Mouse (Mus musculus) heart, postnatal 10 days (tissue): ENCODE data around the gene Lrrc20. TPM values are rescaled to one million over a fixed set of nuclear protein-coding genes. Genes with fewer than 3 reads are reported as not detected.

ENCODE experiments used
- DNase-seq, 2 experiments: peaks; one replicate each; pipeline ENCODE4 v3.0.0; 2021
- intact Hi-C: fragments of 180-260 bp; cut with DNase I; formaldehyde crosslinking; loops from one replicate; pipeline ENCODE4 v1.15.1; 2025
- total RNA-seq, 2 experiments: library from RNA; stranded (reverse); gene quantifications; 2 replicates each; pipeline ENCODE4 v1.2.3; 2021

Lrrc20 gene
- total RNA-seq, 2 experiments from 2014 or later = 19.1 to 22.9 TPM

DNA sequence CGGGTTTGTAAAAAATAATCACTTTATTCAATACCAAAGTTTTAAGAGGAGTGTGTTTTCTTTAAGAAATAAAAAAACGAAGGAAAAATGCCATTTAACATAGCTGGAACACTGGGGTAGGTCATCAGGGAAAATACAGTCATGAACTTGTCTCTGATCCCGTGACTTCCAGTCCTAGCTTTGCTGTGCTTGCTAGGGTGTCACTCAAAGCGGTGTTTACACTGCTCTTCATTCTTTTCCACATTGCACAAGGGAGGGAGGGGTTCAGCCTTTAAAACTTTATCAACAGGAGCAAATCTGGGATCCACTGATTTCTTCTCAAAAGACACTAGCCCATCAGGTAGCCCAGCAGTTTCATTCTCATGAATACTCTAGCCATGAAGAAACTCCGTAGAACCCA is 34.3 kb downstream of the Lrrc20 start:
- no peak for DNase-seq
- intact Hi-C loops = no loop called here

DNA sequence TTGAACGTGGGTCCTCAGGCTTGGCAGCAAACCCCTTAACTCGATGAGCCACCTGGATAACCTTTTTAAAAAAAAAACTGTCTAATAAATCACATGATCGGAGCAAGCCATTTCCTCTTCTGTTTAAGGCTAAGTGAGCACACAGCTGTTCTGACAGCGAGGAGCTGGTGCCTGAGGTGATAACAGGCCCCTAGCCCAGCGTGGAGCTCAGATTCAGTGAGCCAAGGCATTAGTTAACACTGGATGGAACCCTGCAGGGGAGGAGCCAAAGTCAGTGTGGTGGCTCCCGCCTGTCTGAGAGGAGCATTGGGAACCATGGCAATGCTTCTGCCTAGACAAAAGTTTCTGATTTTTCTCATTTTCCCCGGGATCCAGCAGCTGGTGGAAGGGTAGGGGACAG is 35.2 kb downstream of the Lrrc20 start:
- peak in 1 of 2 experiments; percentile 30 for DNase-seq
- intact Hi-C loops = no loop called here

DNA sequence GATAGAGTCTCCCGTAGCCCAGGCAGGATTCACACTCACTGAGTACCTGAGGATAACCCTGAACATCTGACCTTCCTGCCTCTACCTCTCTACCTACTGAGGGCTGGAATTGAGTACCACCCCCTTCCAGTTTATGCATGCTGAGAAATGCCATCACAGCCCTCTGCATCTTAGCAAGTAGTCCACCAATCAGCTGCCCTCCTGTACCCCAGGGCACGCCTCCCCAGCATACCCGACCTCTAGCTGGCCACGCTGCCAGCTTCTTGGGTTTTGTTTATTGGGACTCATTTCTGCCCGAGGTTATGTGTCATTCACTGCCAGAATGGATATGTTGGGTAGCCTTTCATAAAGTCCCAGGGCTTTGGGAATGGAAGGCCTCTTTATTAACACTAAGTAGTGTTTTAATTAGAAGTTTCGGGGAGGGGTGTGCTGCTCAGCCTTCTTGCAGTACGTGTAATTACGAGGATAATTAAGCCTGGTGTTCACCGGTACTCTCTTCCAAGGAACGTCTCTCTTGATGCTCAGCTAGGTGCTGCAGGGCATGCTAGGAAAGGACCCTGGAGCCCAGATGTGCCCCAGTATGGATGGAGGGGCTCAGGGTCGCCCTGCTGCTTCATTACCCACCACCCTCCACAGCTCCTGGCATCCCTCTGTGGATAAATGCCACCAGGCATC is 36.8 kb downstream of the Lrrc20 start:
- no peak for DNase-seq
- intact Hi-C loops = no loop called here

- no peak for DNase-seq
Measured at GRCm38 (mm10) chr10:61516866-61517265, 41.3 kb downstream of the Lrrc20 start.

GRCm38 (mm10) chr10:61517296-61518071 is 41.9 kb downstream of the Lrrc20 start:
- DNase-seq = peak; percentile 34 to 44
- intact Hi-C loops = no loop called here

More at GRCm38 (mm10) chr10:61516866-61517265, 41.3 kb downstream of the Lrrc20 start:
- intact Hi-C loops = no loop called here

GRCm38 (mm10) chr10:61518320-61518719 is 42.7 kb downstream of the Lrrc20 start:
- intact Hi-C loops = no loop called here

DNA sequence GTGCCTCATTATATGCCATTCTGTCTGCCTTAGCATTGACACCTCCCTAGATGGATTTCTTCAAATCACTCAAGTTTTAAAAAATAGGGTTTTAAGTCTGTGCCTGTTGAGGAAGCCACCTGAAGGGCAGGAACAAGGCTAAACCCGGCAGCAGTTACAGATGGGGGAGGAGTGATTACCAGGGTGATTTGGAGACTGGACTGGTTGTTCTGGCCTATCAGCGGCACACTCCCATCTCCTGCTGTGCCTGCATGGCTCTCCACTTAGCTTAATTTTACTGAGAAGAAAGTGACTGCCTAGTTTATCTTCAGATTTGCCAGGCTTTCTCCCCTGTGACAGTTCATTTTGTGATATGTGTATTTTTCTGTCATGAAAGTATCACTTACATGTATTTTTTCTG is 43.9 kb downstream of the Lrrc20 start:
- DNase-seq = no peak
- intact Hi-C loops = no loop called here

More at GRCm38 (mm10) chr10:61518320-61518719, 42.7 kb downstream of the Lrrc20 start:
- DNase-seq = no peak

DNA sequence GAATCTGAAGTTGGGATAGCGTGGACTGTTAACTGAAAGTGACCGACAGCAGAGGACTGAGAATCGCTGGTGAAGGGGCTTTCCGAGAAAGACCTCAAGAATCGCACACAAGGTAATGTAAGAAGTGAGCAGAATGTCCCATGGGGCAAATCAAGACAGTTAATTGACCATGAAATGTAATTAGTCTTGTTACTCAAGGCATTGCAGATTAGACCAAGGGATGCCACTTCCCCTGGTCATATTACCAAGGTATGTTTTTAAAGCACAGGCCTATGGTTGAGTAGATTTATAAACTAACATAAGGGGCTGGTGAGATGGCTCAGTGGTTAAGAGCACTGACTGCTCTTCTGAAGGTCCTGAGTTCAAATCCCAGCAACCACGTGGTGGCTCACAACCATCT is 45.1 kb downstream of the Lrrc20 start:
- intact Hi-C loops = no loop called here

DNA sequence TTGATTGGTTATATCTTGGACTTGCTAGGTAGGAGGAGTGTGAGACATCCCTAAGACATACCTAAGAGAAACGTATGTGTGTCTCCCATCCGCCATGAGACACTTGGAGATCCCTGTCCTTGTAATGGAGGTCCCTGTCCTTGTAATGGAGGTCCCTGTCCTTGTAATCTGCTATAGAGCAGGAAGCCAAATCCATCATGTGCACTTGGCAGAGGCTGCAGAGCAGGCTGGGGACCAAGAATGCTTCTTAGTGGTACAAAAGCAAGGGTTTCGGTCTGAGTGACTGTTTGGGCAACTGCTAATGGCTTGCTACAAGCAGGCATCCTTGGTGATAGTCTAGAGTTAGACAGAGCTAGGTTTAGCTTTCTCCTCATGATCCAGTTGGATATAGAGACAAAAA is 55.3 kb downstream of the Lrrc20 start:
- peak; percentile 37 to 39 for DNase-seq
- intact Hi-C loops = no loop called here

More for the DNA sequence above, 45.1 kb downstream of the Lrrc20 start:
- no peak for DNase-seq

- intact Hi-C loops = no loop called here
- DNase-seq = no peak
Measured at GRCm38 (mm10) chr10:61533285-61533684, 57.7 kb downstream of the Lrrc20 start.

GRCm38 (mm10) chr10:61534371-61535101 is 58.9 kb downstream of the Lrrc20 start:
- DNase-seq = peak; percentile 13 to 18
- intact Hi-C loops = no loop called here

DNA sequence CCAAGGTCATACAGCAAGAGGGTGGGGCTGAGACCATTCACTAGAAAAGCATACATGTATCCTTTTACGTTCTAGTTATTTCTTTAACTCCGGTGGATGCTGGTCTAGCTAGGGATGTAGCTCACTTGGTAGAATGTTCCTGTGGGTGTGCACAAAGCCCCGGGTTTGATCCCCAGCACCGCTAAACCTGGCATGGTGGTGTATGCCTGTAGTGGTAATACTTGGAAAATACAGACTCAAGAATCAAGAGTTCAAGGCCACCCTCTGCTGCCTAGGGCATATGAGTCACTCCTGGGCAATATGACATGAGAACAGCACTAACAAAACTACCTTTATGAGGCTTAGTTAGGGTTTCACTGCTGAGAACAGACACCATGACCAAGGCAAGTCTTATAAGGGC is 59.8 kb downstream of the Lrrc20 start:
- no peak for DNase-seq
- intact Hi-C loops = no loop called here

- peak; percentile 63 to 78 for DNase-seq
- intact Hi-C loops = no loop called here
Measured at GRCm38 (mm10) chr10:61536130-61537035, 60.8 kb downstream of the Lrrc20 start.

GRCm38 (mm10) chr10:61537036-61537380 is 61.4 kb downstream of the Lrrc20 start:
- intact Hi-C loops = no loop called here
- DNase-seq = no peak

DNA sequence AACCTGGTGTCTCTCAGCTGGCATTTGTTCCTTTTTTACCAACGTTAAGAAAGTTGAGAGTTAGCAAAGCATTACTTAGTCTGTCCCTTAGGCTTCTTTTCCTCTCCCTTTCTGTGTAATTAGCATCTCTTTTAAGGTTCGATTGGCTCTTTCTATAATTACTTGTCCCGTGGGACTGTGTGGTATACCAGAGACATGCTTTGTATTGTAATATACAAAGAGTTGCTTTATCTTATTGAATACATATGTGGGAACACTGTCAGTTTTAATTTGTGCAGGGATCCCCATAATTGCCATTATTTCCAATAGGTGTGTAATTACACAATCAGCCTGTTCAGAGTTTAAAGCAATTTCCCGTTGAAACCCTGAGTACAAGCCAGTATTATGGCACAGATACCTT is 62.8 kb downstream of the Lrrc20 start:
- DNase-seq = no peak
- intact Hi-C loops = no loop called here

GRCm38 (mm10) chr10:61544127-61544862 is 68.7 kb downstream of the Lrrc20 start:
- peak in 1 of 2 experiments; percentile 10 for DNase-seq
- intact Hi-C loops = no loop called here

DNA sequence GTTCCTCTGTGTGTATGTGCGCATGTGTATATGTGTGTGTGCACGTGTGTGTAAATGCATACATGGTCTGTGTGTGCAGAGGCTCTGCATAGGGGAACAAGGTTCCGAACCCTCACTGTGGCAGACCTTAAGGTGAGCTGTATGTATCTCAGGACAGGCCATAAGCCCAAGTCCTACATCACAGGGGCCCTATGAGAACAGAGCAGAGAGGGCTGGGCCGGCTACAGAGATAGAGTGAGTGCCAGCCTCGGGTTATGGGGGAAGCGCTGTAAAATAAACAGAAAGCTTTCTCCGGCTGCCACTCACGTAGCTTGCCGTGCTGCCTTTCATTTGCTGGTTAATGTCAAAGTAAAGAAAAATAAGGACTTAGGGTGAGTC is 69.3 kb downstream of the Lrrc20 start:
- DNase-seq = no peak
- intact Hi-C loops = no loop called here

DNA sequence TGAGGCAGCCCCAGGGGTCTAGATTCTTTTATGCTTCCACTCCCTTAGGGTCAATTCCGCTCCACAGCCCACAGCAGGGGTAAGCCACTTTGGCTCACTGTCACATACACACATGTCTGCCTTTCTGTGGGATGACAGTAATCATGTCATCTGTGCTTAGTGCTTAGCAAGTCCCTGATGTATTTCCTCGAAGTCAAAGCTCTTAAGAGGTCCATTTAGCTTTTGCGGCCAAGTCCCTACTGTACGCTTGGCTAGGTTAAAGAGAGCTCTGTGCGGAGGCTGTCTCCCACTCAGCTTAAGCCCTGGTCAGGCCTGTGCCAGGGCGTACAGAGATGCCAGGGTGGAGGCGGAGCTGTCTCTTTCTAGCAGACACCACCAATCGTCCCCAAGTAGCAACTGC is 74.5 kb downstream of the Lrrc20 start:
- no peak for DNase-seq
- intact Hi-C loops = no loop called here

DNA sequence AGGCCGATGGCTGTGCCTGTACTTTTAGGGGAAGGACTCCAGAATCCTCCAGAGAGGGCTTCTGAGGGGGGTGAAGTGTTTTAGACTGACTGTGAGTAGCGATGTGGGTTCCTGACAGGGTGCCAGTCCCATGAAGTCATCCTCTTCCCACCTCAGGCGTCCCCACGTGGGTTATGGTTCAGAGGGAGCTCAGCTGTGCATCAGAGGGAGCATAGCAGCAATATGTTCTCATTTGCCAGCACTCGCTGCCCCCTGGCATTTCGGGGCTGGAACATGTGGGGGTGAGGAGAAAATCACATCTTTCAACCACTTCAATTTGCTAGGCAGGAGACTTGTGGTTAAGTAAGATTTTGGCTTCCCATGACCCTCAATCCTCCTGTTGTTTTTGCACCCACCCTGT is 79.6 kb downstream of the Lrrc20 start:
- no peak for DNase-seq
- intact Hi-C loops = no loop called here

- intact Hi-C loops = no loop called here
- no peak for DNase-seq
Measured at GRCm38 (mm10) chr10:61558631-61559030, 83.0 kb downstream of the Lrrc20 start.
